Mouse (Mus musculus): ENCODE measurements around the gene Kat8. TPM values are rescaled to one million over a fixed set of nuclear protein-coding genes. Genes with fewer than 3 reads are reported as not detected.

The Kat8 gene
- total RNA-seq, 1 experiment: 35.1 TPM

DNA sequence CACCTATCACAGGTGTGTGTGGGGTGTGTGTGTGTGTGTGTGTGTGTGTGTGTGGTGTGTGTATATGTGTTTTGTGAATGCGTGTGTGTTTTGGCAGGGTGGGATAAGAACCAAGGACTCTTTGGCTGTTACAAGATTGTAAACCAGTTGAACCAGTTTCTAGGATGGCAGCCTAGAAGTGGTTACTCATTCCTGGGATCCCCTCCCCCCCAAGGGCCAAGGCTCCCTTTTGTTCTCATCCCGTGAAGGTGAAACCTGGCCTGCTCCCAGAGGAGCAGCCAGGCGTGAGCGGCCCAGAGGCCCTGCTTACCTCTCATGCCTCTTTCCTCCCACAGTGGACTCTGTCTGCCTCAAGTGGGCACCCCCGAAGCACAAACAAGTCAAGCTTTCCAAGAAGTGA is 12.9 kb downstream of the Kat8 start:
- H3K4me1 ChIP-seq (ENCODE audit: control insufficient read depth in 2 of 2, insufficient read depth in 2 of 2, low read length in 2 of 2, poor library complexity in 1 of 2): peaks cover 0 to 25% of the 10 kb centered on the region in 2 experiments; a peak in 3 of 4 replicates
- no peak overlapping the region for H3K4me3 ChIP-seq (ENCODE audit: insufficient read depth in 1 of 2, low read depth in 1 of 2, low read length in 2 of 2, poor library complexity in 1 of 2, severe bottlenecking in 1 of 2)
- TF ChIP-seq ZC3H11A (IDR thresholded peaks at IDR 0.05; ENCODE audit: borderline replicate concordance, low read depth, low read length) (no peak), CHD2 (IDR thresholded peaks at IDR 0.05; ENCODE audit: low read depth, low read length) (0 out of 2 replicates have a peak, but pooled peaks have one; percentile 27)
- no peak for DNase-seq (ENCODE audit: low read depth, low spot score)
- peak overlapping the region; percentile 54; the same call in 1 of the 2 replicates for H3K27ac ChIP-seq (ENCODE audit: insufficient read depth, low read depth, low read length, poor library complexity, severe bottlenecking)
- in situ Hi-C loops (cut with MboI; ENCODE audit: low sequenced_read_pairs in 2 of 2, unreplicated experiment in 2 of 2): no loop called here
- peaks cover 59% of the 10 kb centered on the region for H3K36me3 ChIP-seq (ENCODE audit: control insufficient read depth, insufficient read depth, low read length, poor library complexity, severe bottlenecking)
- no peak overlapping the region; the same call in 1 of the 2 replicates for H3K9ac ChIP-seq (ENCODE audit: insufficient read depth, low read depth, low read length, poor library complexity, severe bottlenecking)
- H3K9me3 ChIP-seq (ENCODE audit: control insufficient read depth, insufficient read depth, low read depth, low read length): peaks cover 5% of the 10 kb centered on the region

DNA sequence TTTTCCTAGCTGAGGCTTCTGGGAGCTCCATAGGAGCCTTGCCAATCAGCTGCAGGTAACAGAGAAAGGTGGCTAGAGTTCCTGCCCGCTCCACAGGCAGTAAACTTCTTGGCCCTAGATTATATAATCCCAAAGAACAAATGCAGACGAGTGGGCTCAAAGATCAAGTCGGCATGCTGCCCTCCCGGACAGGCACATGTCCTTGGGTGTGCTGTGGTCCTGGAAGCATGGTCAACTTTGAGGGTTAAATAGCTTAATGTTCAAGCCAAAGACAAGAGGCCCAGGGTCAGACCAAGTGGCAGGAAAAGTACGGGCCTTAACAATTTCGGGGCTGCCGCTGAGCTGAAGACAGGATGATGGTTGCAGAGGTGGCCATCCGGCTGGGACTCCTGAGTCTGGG is 13.8 kb downstream of the Kat8 start:
- in situ Hi-C loops (cut with MboI; ENCODE audit: low sequenced_read_pairs in 2 of 2, unreplicated experiment in 2 of 2): no loop called here
- peaks cover 54% of the 10 kb centered on the region for H3K36me3 ChIP-seq (ENCODE audit: control insufficient read depth, insufficient read depth, low read length, poor library complexity, severe bottlenecking)
- no peak for DNase-seq (ENCODE audit: low read depth, low spot score)
- no peak overlapping the region for H3K4me3 ChIP-seq (ENCODE audit: insufficient read depth in 1 of 2, low read depth in 1 of 2, low read length in 2 of 2, poor library complexity in 1 of 2, severe bottlenecking in 1 of 2)
- no peak for TF ChIP-seq ZC3H11A (IDR thresholded peaks at IDR 0.05; ENCODE audit: borderline replicate concordance, low read depth, low read length)
- TF ChIP-seq CHD2 (IDR thresholded peaks at IDR 0.05; ENCODE audit: low read depth, low read length): no peak
- TF ChIP-seq MAFK (IDR thresholded peaks at IDR 0.05; ENCODE audit: insufficient read depth, low read depth, low read length): no peak
- TF ChIP-seq ZNF384 (IDR thresholded peaks at IDR 0.05; ENCODE audit: low read depth, low read length): no peak
- TF ChIP-seq HCFC1 (IDR thresholded peaks at IDR 0.05; ENCODE audit: borderline replicate concordance, insufficient read depth, low read length): no peak
- H3K9ac ChIP-seq (ENCODE audit: insufficient read depth, low read depth, low read length, poor library complexity, severe bottlenecking): no peak overlapping the region
- peaks cover 2 to 31% of the 10 kb centered on the region in 2 experiments; a peak in 3 of 4 replicates for H3K4me1 ChIP-seq (ENCODE audit: control insufficient read depth in 2 of 2, insufficient read depth in 2 of 2, low read length in 2 of 2, poor library complexity in 1 of 2)
- H3K27ac ChIP-seq (ENCODE audit: insufficient read depth, low read depth, low read length, poor library complexity, severe bottlenecking): no peak overlapping the region
- peaks cover 5% of the 10 kb centered on the region for H3K9me3 ChIP-seq (ENCODE audit: control insufficient read depth, insufficient read depth, low read depth, low read length)

DNA sequence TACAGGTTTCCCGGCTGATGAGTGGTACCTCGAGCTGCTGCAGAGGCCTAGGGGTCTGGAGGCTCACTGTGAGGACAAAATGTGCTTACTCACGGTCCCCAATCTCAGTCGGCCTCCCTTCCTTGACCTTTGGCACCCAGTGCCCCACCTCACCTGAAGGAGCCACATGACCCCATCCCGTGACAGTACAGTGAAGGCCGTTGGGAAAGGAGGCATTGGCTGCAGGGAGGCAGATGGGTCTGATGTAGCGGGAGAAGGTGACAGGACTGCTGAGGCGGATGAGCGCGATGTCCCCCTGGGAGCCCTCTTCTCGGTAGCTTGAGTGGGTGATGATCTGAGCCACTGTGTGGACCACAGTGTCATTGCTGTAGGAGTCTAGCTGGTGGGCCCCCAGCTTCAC is 14.5 kb downstream of the Kat8 start:
- no peak for TF ChIP-seq ZC3H11A (IDR thresholded peaks at IDR 0.05; ENCODE audit: borderline replicate concordance, low read depth, low read length)
- TF ChIP-seq HCFC1 (IDR thresholded peaks at IDR 0.05; ENCODE audit: borderline replicate concordance, insufficient read depth, low read length): no peak
- Histone ChIP-seq H3K27ac (ENCODE audit: insufficient read depth, low read depth, low read length, poor library complexity, severe bottlenecking) (no peak overlapping the region), H3K36me3 (ENCODE audit: control insufficient read depth, insufficient read depth, low read length, poor library complexity, severe bottlenecking) (peaks cover 50% of the 10 kb centered on the region), H3K4me3 (ENCODE audit: insufficient read depth in 1 of 2, low read depth in 1 of 2, low read length in 2 of 2, poor library complexity in 1 of 2, severe bottlenecking in 1 of 2) (no peak overlapping the region), H3K4me1 (ENCODE audit: control insufficient read depth in 2 of 2, insufficient read depth in 2 of 2, low read length in 2 of 2, poor library complexity in 1 of 2) (peaks cover 5 to 34% of the 10 kb centered on the region in 2 experiments; a peak in 3 of 4 replicates), H3K9me3 (ENCODE audit: control insufficient read depth, insufficient read depth, low read depth, low read length) (peaks cover 5% of the 10 kb centered on the region), H3K9ac (ENCODE audit: insufficient read depth, low read depth, low read length, poor library complexity, severe bottlenecking) (no peak overlapping the region)
- no peak for DNase-seq (ENCODE audit: low read depth, low spot score)
- in situ Hi-C loops (cut with MboI; ENCODE audit: low sequenced_read_pairs in 2 of 2, unreplicated experiment in 2 of 2): no loop called here

DNA sequence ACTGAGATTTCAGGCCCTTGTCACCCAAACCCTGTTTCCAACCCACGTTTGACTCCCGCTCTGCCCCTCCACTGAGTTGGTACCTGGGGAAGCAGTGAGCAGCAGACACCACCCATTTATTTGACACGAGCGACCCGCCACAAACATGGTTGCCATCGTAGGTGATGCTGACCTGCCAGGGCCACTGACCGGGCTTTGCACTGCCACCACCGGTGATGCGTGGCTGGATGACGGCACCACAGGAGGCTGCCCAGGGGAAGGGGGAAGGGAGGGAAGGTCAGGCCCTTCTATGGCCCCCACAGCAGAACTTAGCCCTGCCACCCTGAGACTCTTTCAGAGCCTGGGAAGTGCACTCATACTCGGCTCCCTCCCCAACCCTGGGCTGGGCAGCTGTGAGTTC is 15.4 kb downstream of the Kat8 start:
- H3K9me3 ChIP-seq (ENCODE audit: control insufficient read depth, insufficient read depth, low read depth, low read length): peaks cover 5% of the 10 kb centered on the region
- peaks cover 7 to 38% of the 10 kb centered on the region in 2 experiments; a peak in 3 of 4 replicates for H3K4me1 ChIP-seq (ENCODE audit: control insufficient read depth in 2 of 2, insufficient read depth in 2 of 2, low read length in 2 of 2, poor library complexity in 1 of 2)
- no peak overlapping the region for H3K27ac ChIP-seq (ENCODE audit: insufficient read depth, low read depth, low read length, poor library complexity, severe bottlenecking)
- no peak overlapping the region for H3K4me3 ChIP-seq (ENCODE audit: insufficient read depth in 1 of 2, low read depth in 1 of 2, low read length in 2 of 2, poor library complexity in 1 of 2, severe bottlenecking in 1 of 2)
- no peak for DNase-seq (ENCODE audit: low read depth, low spot score)
- no peak overlapping the region for H3K9ac ChIP-seq (ENCODE audit: insufficient read depth, low read depth, low read length, poor library complexity, severe bottlenecking)
- H3K36me3 ChIP-seq (ENCODE audit: control insufficient read depth, insufficient read depth, low read length, poor library complexity, severe bottlenecking): peaks cover 42% of the 10 kb centered on the region; the same call in 1 of the 2 replicates
- TF ChIP-seq HCFC1 (IDR thresholded peaks at IDR 0.05; ENCODE audit: borderline replicate concordance, insufficient read depth, low read length): no peak
- no peak for TF ChIP-seq ZC3H11A (IDR thresholded peaks at IDR 0.05; ENCODE audit: borderline replicate concordance, low read depth, low read length)
- no peak for TF ChIP-seq ZNF384 (IDR thresholded peaks at IDR 0.05; ENCODE audit: low read depth, low read length)
- no peak for TF ChIP-seq MAFK (IDR thresholded peaks at IDR 0.05; ENCODE audit: insufficient read depth, low read depth, low read length)
- TF ChIP-seq CHD2 (IDR thresholded peaks at IDR 0.05; ENCODE audit: low read depth, low read length): no peak
- in situ Hi-C loops (cut with MboI; ENCODE audit: low sequenced_read_pairs in 2 of 2, unreplicated experiment in 2 of 2): no loop called here

GRCm38 (mm10) chr7:127928596-127928995 is 16.3 kb downstream of the Kat8 start:
- Histone ChIP-seq H3K27ac (ENCODE audit: insufficient read depth, low read depth, low read length, poor library complexity, severe bottlenecking) (no peak overlapping the region), H3K36me3 (ENCODE audit: control insufficient read depth, insufficient read depth, low read length, poor library complexity, severe bottlenecking) (peaks cover 34% of the 10 kb centered on the region; the same call in 1 of the 2 replicates), H3K9me3 (ENCODE audit: control insufficient read depth, insufficient read depth, low read depth, low read length) (peaks cover 2% of the 10 kb centered on the region; the same call in 1 of the 2 replicates), H3K4me1 (ENCODE audit: control insufficient read depth in 2 of 2, insufficient read depth in 2 of 2, low read length in 2 of 2, poor library complexity in 1 of 2) (peaks cover 12 to 46% of the 10 kb centered on the region in 2 experiments; a peak in 3 of 4 replicates), H3K4me3 (ENCODE audit: insufficient read depth in 1 of 2, low read depth in 1 of 2, low read length in 2 of 2, poor library complexity in 1 of 2, severe bottlenecking in 1 of 2) (0 out of 4 replicates have a peak overlapping the region, but pooled peaks have one; percentile 60), H3K9ac (ENCODE audit: insufficient read depth, low read depth, low read length, poor library complexity, severe bottlenecking) (no peak overlapping the region)
- in situ Hi-C loops (cut with MboI; ENCODE audit: low sequenced_read_pairs in 2 of 2, unreplicated experiment in 2 of 2): no loop called here
- no peak for DNase-seq (ENCODE audit: low read depth, low spot score)
- TF ChIP-seq MAFK (IDR thresholded peaks at IDR 0.05; ENCODE audit: insufficient read depth, low read depth, low read length): no peak
- no peak for TF ChIP-seq ZNF384 (IDR thresholded peaks at IDR 0.05; ENCODE audit: low read depth, low read length)
- TF ChIP-seq CHD2 (IDR thresholded peaks at IDR 0.05; ENCODE audit: low read depth, low read length): no peak
- no peak for TF ChIP-seq HCFC1 (IDR thresholded peaks at IDR 0.05; ENCODE audit: borderline replicate concordance, insufficient read depth, low read length)
- no peak for TF ChIP-seq ZC3H11A (IDR thresholded peaks at IDR 0.05; ENCODE audit: borderline replicate concordance, low read depth, low read length)
